Comparison of ENCODE assay signal across 8 mouse cellular contexts in the genomic region with DNA sequence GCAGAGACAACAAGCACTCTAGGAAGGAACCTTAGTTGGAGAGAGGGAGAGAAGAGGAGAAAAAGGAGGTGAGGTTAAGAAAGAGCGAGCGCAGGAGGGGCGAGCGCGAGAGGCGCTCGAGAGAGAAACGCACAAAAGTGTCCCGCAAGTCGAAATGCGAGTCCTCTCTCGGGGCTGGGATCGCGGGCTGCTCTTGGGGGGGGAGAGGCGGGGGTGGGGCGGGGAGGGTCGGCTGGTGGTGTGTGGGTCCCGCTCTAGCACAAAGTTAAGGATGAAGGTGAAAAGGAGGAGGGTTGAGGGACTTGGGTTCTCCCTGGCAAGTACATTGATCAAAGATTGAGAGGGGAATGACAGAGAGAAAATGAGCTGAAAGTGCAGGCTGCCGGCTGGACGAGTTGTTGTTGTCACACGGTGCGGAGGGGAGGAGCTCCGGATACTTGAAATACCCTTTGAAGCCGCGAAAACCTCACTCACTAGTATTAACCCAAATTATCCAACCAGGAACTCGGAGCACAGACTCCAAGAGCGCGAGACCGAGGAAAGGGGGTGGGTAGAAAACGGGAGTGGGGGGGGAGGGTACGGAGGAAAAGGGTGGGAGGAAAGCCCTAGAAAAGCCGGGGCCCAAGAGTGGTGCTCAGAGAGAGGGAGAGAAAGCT. TPM values are rescaled to one million over a fixed set of nuclear protein-coding genes. Genes with fewer than 3 reads are reported as not detected.
DNase-seq lines count a peak whose midpoint lies in the region; ATAC-seq and TF ChIP-seq lines count a peak whose summit lies in the region.

A gene (minus strand): TSS at position 345 of the 656 bp plus-strand sequence.

- intact Hi-C loops in heart, postnatal 10 days (cut with DNase I), result loop anchor here (10.0 kb wide), 2 partner anchors 135 to 355 kb away; no protein-coding TSS in a partner anchor

- H3K9me3 ChIP-seq in lung, embryonic 16.5 days (ENCODE audit: control insufficient read depth, low read length), result no peaks in the 10 kb centered on the region

- H3K27me3 ChIP-seq in lung, embryonic 16.5 days (ENCODE audit: control insufficient read depth, insufficient read depth, low read depth, low read length), result no peaks in the 10 kb centered on the region; the same call in 1 of the 2 replicates

- peak within 1 kb of the TSS; percentile 68 for H3K4me3 ChIP-seq in embryonic fibroblast, embryonic 13.5 days (ENCODE audit: insufficient read depth, low read length)
- H3K4me3 ChIP-seq in lung, embryonic 16.5 days (ENCODE audit: low read length), result peak within 1 kb of the TSS; percentile 69

- no peak for TF ChIP-seq CTCF in embryonic fibroblast, embryonic 13.5 days (IDR thresholded peaks at IDR 0.05; ENCODE audit: borderline replicate concordance, insufficient read depth, low read length)

- peak within 1 kb of the TSS; percentile 77 for H3K9ac ChIP-seq in lung, embryonic 16.5 days (ENCODE audit: low read length)

- no peaks in the 10 kb centered on the region for H3K36me3 ChIP-seq in lung, embryonic 16.5 days (ENCODE audit: control insufficient read depth, insufficient read depth, low read length)

- peak; percentile 1 to 7 for DNase-seq in B cell, adult 2 months
- DNase-seq in adrenal gland, adult 8-10 months, result peak; percentile 24
- peak; percentile 50 to 64 for DNase-seq in heart, postnatal 10 days
- DNase-seq in kidney, postnatal 36 days, result peak; percentile 84 to 89
- DNase-seq in ovary, adult 18-20 months (ENCODE audit: low spot score), result peak; percentile 38
- no peak for DNase-seq in thymus, postnatal 0 days (ENCODE audit: low spot score)

- TF ChIP-seq POLR2A in embryonic fibroblast, embryonic 13.5 days (IDR thresholded peaks at IDR 0.05; ENCODE audit: low read depth, low read length), result no peak

- under 1% methylated on average over 32 of the region's 32 CpGs for WGBS in lung, embryonic 16.5 days

- H3K27ac ChIP-seq in embryonic fibroblast, embryonic 13.5 days (ENCODE audit: insufficient read depth, low read length), result no peak within 1 kb of the TSS
- H3K27ac ChIP-seq in lung, embryonic 16.5 days (ENCODE audit: low read length), result peak within 1 kb of the TSS; percentile 76

- peak; percentile 82 for ATAC-seq in lung, embryonic 16.5 days (ENCODE audit: low read depth)

- peak within 1 kb of the TSS; percentile 69 for H3K4me2 ChIP-seq in lung, embryonic 16.5 days (ENCODE audit: low read depth, low read length)

- H3K4me1 ChIP-seq in embryonic fibroblast, embryonic 13.5 days (ENCODE audit: control insufficient read depth, insufficient read depth, low read length), result no peaks in the 10 kb centered on the region
- H3K4me1 ChIP-seq in lung, embryonic 16.5 days (replicated peaks; ENCODE audit: control insufficient read depth, insufficient read depth, low read length), result 0 out of 2 replicates have a peak, but pooled peaks cover 3% of the 10 kb centered on the region

RNA-seq across cellular contexts. Expression of the gene that starts here (rescaled TPM):
- total RNA-seq in adrenal gland, adult 8-10 months (2022), result 1 to 10 TPM; 3.1 to 5.9 (median 4.6) TPM
- 0.48 and 0.56 TPM in 2 replicates for polyA plus RNA-seq in embryonic fibroblast, embryonic 13.5 days (2011; ENCODE audit: insufficient read length, low read depth, missing spikeins)
- 10 to 100 TPM; 21.5 to 25.6 TPM for total RNA-seq in heart, postnatal 10 days (2021)
- 6.9 and 7.8 TPM in 2 replicates for polyA plus RNA-seq in lung, embryonic 16.5 days (2015; fragmentation: Nextera tagmentation; extraction: Ambion mirVana)
- 0.26 and 0.38 TPM in 2 replicates for polyA plus RNA-seq in thymus, postnatal 0 days (2015; fragmentation: Nextera tagmentation; extraction: Ambion mirVana)
